In the genomic region with DNA sequence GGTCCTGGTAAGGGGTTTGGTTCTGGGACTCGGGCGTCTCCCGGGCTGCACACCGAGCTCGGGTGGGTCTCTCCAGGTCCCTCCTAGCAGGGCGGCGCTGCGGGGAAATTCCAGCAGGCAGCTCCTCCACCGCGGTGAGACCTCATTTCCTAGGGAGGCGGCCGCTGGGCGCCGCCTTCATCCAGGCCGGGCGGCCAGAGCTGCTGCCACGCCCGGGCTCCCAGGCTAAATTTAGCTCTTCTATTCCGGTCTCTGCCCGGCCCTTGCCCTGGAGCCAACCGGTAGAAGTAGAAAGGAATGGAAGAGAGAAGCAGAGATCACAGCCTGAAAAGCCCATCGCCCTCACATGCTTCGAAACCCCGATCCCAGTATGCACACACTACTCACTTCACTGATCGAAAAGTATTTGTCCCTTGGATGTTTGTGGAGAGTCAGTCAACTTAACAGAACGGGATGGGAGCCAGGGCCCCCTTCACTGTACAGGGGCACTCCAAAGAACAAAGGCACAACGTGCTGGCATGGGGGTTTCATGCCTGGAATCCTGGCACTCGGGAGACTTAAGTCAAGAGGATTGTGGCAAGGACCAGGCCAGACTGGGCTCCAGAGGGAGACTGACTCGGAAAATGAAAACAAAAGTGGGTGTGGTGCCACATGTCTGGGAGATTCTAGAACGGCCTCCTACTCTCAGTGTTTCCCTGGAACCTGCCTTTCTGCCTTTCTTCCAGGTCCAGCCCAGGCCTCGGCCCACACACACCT, we compare ENCODE assay signal across 8 mouse cellular contexts. TPM values are rescaled to one million over a fixed set of nuclear protein-coding genes. Genes with fewer than 3 reads are reported as not detected.
A peak's percentile ranks its signal among the peaks of the same experiment; 100 is the strongest.
DNase-seq lines count a peak whose midpoint lies in the region; ATAC-seq and TF ChIP-seq lines count a peak whose summit lies in the region.

No protein-coding gene starts in this region.

- H3K9me3 ChIP-seq in G1E (replicated peaks) = no peaks in the 10 kb centered on the region
- H3K9me3 ChIP-seq in heart, embryonic 16.5 days (replicated peaks; ENCODE audit: control insufficient read depth, low read length) = no peaks in the 10 kb centered on the region

- WGBS in heart, embryonic 16.5 days = 6% methylated on average over 31 of the region's 31 CpGs
- 6% methylated on average over 31 of the region's 31 CpGs for WGBS in macrophage (ENCODE audit: missing documents)

- peak; percentile 52 for ATAC-seq in G1E (ENCODE audit: extremely low read depth, insufficient number of reproducible peaks, low FRiP score, poor library complexity, severe bottlenecking)
- peak; percentile 94 for ATAC-seq in erythroid progenitor cell, adult 5-6 weeks (replicated peaks; ENCODE audit: low FRiP score, poor library complexity, severe bottlenecking)
- ATAC-seq in heart, embryonic 16.5 days (replicated peaks; ENCODE audit: extremely low read depth, insufficient read depth, low FRiP score) = peak; percentile 76

- DNase-seq in G1E (ENCODE audit: low spot score) = peak; percentile 64
- peak; percentile 76 for DNase-seq in brain, adult 2 months (ENCODE audit: low read depth, low spot score)
- DNase-seq in kidney, postnatal 14 days = peak; percentile 90
- peak; percentile 87 for DNase-seq in skeletal muscle tissue, adult 2 months (ENCODE audit: low read depth, low spot score)
- no peak for DNase-seq in layer of hippocampus, adult 8-10 months (ENCODE audit: low spot score in 2 of 2)

- H3K4me3 ChIP-seq in G1E (ENCODE audit: low read depth, low read length) (peak overlapping the region; percentile 65; the same call in 1 of the 2 replicates), macrophage (ENCODE audit: inconsistent target) (no peak overlapping the region; the same call in 1 of the 2 replicates)
- H3K4me3 ChIP-seq in heart, embryonic 16.5 days (ENCODE audit: low read length) = peak overlapping the region; percentile 25

- peak overlapping the region; percentile 54 for H3K4me2 ChIP-seq in heart, embryonic 16.5 days (ENCODE audit: low read depth, low read length)

- H3K36me3 ChIP-seq in G1E (replicated peaks) (no peaks in the 10 kb centered on the region), macrophage (ENCODE audit: inconsistent target) (no peaks in the 10 kb centered on the region)
- no peaks in the 10 kb centered on the region for H3K36me3 ChIP-seq in heart, embryonic 16.5 days (ENCODE audit: control insufficient read depth, insufficient read depth)

- no peaks in the 10 kb centered on the region for H3K27me3 ChIP-seq in G1E (ENCODE audit: insufficient read depth, low read length)
- H3K27me3 ChIP-seq in heart, embryonic 16.5 days (ENCODE audit: control insufficient read depth, insufficient read depth, low read length) = no peaks in the 10 kb centered on the region

- peaks cover 35% of the 10 kb centered on the region for H3K4me1 ChIP-seq in G1E (ENCODE audit: insufficient read depth, low read depth, low read length)
- peaks cover 26% of the 10 kb centered on the region for H3K4me1 ChIP-seq in heart, embryonic 16.5 days (ENCODE audit: control insufficient read depth, insufficient read depth, low read length)

- no peak for TF ChIP-seq CTCF in G1E (IDR thresholded peaks at IDR 0.05; ENCODE audit: low read depth, low read length)

- H3K27ac ChIP-seq in heart, embryonic 16.5 days (ENCODE audit: low read length) = peak overlapping the region; percentile 99
- H3K27ac ChIP-seq in macrophage = peak overlapping the region; percentile 84

- peak overlapping the region; percentile 72 for H3K9ac ChIP-seq in heart, embryonic 16.5 days (ENCODE audit: low read length)

- no peaks in the 10 kb centered on the region for H3K79me2 ChIP-seq in macrophage (ENCODE audit: inconsistent target)

RNA-seq across cellular contexts. Expression of a gene that starts 46.2 kb away (rescaled TPM):
- total RNA-seq in G1E (2014; fragmentation: Nextera tagmentation) (not detected in 2 replicates), G1E (2017) (0.16 and 0.17 TPM in 2 replicates)
- polyA plus RNA-seq in G1E (2012) (not detected in 2 replicates), macrophage (2018) (not detected in 3 replicates)
- total RNA-seq in erythroid progenitor cell, adult 5-6 weeks (2015; ENCODE audit: low replicate concordance) = not detected in 2 replicates
- not detected in 2 replicates for total RNA-seq in erythroid progenitor cell, adult 5-6 weeks (2017; ENCODE audit: low replicate concordance)
- not detected in 2 replicates for polyA plus RNA-seq in heart, embryonic 16.5 days (2015; fragmentation: Nextera tagmentation; extraction: Ambion mirVana)
- not detected for total RNA-seq in macrophage (2018; cell fraction: chromatin; rRNA removed)
- not detected for total RNA-seq in macrophage (2018; cell fraction: cytosol; rRNA removed)
- total RNA-seq in macrophage (2018; cell fraction: nucleus; rRNA removed) = not detected
- total RNA-seq in layer of hippocampus, adult 8-10 months (2022) = not detected

RNA-seq across cellular contexts. Expression of a gene that starts 46.3 kb away (rescaled TPM):
- total RNA-seq in G1E (2014; fragmentation: Nextera tagmentation) = not detected in 2 replicates
- total RNA-seq in G1E (2017) = not detected in 2 replicates
- polyA plus RNA-seq in G1E (2012) = not detected in 2 replicates
- total RNA-seq in erythroid progenitor cell, adult 5-6 weeks (2015; ENCODE audit: low replicate concordance) = 1.1 TPM in 1 of 2 replicates, not detected in the other
- total RNA-seq in erythroid progenitor cell, adult 5-6 weeks (2017; ENCODE audit: low replicate concordance) = not detected in 2 replicates
- polyA plus RNA-seq in heart, embryonic 16.5 days (2015; fragmentation: Nextera tagmentation; extraction: Ambion mirVana) = not detected in 2 replicates
- not detected for total RNA-seq in macrophage (2018; cell fraction: chromatin; rRNA removed)
- under 1 TPM in 1 of 26 experiments, not detected in 25; 0.44 TPM for total RNA-seq in macrophage (2018; cell fraction: cytosol; rRNA removed)
- total RNA-seq in macrophage (2018; cell fraction: nucleus; rRNA removed) = not detected
- polyA plus RNA-seq in macrophage (2018) = not detected in 3 replicates
- total RNA-seq in layer of hippocampus, adult 8-10 months (2022) = not detected

RNA-seq across cellular contexts. Expression of a gene that starts 54.2 kb away (rescaled TPM):
- total RNA-seq in G1E (2014; fragmentation: Nextera tagmentation) = 2,671 and 3,097 TPM in 2 replicates
- 4,796 and 5,087 TPM in 2 replicates for total RNA-seq in G1E (2017)
- 14,052 and 14,774 TPM in 2 replicates for polyA plus RNA-seq in G1E (2012)
- total RNA-seq in erythroid progenitor cell, adult 5-6 weeks (2015; ENCODE audit: low replicate concordance) = 1,278 and 1,332 TPM in 2 replicates
- 1,012 and 1,167 TPM in 2 replicates for total RNA-seq in erythroid progenitor cell, adult 5-6 weeks (2017; ENCODE audit: low replicate concordance)
- 702 and 1,064 TPM in 2 replicates for polyA plus RNA-seq in heart, embryonic 16.5 days (2015; fragmentation: Nextera tagmentation; extraction: Ambion mirVana)
- 100 to 1,000 TPM in 1 of 26 experiments, 10 to 100 TPM in 25; 14.8 to 195 (median 44.0) TPM for total RNA-seq in macrophage (2018; cell fraction: chromatin; rRNA removed)
- total RNA-seq in macrophage (2018; cell fraction: cytosol; rRNA removed) = 100 to 1,000 TPM; 533 to 930 (median 702) TPM
- total RNA-seq in macrophage (2018; cell fraction: nucleus; rRNA removed) = 100 to 1,000 TPM; 100 to 475 (median 211) TPM
- 808 to 1,710 TPM (median 1,042 TPM) in 3 replicates for polyA plus RNA-seq in macrophage (2018)
- total RNA-seq in layer of hippocampus, adult 8-10 months (2022) = 100 to 1,000 TPM; 420 to 464 (median 444) TPM

Comparison
In these comparisons a context has a peak if more than half of its experiments do, and no peak if none do; other contexts are left out.
1. DNase-seq: peak in G1E (single experiment), brain, adult 2 months (single experiment), kidney, postnatal 14 days (single experiment) and skeletal muscle tissue, adult 2 months (single experiment); none in layer of hippocampus, adult 8-10 months (0 of 2).
2. Peak in every context shown above with its lines, with median percentiles within 50 percentile points of each other: ATAC-seq.